Mouse (Mus musculus) layer of hippocampus, adult 2 months (tissue): ENCODE data around the gene 4921517D22Rik. TPM values are rescaled to one million over a fixed set of nuclear protein-coding genes. Genes with fewer than 3 reads are reported as not detected.

ENCODE experiments used
- DNase-seq, 2 experiments: peaks; one replicate each; pipeline ENCODE4 v3.0.0; 2022; ENCODE audit warnings: low spot score in 2 of 2
- H3K27ac ChIP-seq: fragments of 200-600 bp; 2 replicates; pipeline ENCODE4 v1.8.1; 2022
- H3K4me3 ChIP-seq: fragments of 200-600 bp; 2 replicates; pipeline ENCODE4 v1.8.1; 2022; ENCODE audit warnings: mild to moderate bottlenecking
- CTCF ChIP-seq: fragments of 200-600 bp; conservative IDR thresholded peaks from 2 replicates; pipeline ENCODE4 v1.8.1; 2022; ENCODE audit warnings: antibody characterized with exemption, mild to moderate bottlenecking, moderate library complexity
- total RNA-seq, 2 experiments: library from RNA; stranded (reverse); gene quantifications; 2 replicates each; pipeline ENCODE4 v1.2.3; 2021

Gene 4921517D22Rik
- total RNA-seq, 2 experiments from 2014 or later = not detected

DNA sequence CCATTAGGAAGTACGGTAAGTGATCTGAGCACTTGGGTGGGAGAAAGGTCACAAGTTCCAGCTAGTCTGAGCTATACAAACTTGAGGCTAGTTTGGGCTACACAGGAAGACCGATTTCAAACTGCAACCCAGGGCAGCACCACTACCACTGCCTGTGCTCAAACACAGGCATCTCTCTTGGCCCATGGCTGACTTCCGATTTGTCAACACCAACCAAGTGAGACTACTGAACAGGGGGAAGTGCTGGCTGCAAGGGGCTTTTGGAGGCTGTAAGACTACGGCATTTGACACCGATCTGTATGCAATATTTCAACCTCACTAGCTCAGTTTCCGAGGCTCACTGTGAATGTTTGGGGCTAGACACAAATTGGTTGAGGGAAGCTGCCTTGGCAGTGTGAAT lies 46.4 kb downstream of the 4921517D22Rik start:
- no peak for TF ChIP-seq CTCF
- Histone ChIP-seq H3K27ac (no peak overlapping the region), H3K4me3 (no peak overlapping the region)
- no peak for DNase-seq

- Histone ChIP-seq H3K27ac (no peak overlapping the region), H3K4me3 (no peak overlapping the region)
- no peak for DNase-seq
- no peak for TF ChIP-seq CTCF
These were observed 47.1 kb downstream of the 4921517D22Rik start for GRCm38 (mm10) chr13:59646674-59647244.

DNA sequence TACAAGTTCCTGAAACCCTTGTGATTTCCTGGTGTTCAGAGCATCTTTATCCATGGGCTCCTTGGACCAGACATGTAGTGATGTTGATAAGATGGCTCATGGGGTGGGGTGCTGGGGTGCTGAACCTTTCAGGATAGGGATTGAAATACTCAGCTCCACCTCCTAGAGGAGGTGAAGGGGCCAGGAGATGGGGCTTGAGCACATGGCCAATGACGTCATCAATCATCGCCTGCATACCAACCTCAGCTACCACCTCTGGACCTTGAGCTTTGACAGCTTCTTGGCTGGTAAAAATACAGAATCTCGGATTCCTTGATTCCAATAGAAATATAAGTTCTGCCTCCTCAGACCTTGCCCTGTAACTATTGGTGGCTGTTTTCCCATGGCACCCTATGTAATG lies 48.4 kb downstream of the 4921517D22Rik start:
- no peak for DNase-seq
- Histone ChIP-seq H3K27ac (no peak overlapping the region), H3K4me3 (no peak overlapping the region)
- no peak for TF ChIP-seq CTCF

DNA sequence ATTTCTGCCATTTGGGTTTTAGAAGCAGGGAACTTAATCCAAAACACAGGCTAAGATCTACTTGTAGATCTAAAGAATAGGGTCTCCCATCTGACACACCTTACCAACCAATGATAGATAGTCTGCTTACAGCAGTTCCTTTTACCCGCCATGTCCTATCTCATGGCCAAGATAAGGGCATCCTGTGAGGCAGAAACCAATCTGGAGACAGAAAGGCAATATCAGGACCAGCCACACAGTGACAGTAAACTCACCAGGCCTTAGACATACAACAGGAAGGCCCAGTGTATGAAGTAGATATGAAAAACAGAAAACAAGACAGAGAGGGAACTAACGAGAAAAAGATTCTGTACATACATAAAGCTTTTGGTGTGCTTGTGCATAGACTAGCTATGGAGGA lies 51.1 kb downstream of the 4921517D22Rik start:
- no peak for DNase-seq
- TF ChIP-seq CTCF = no peak
- Histone ChIP-seq H3K27ac (no peak overlapping the region), H3K4me3 (no peak overlapping the region)

- no peak for DNase-seq
- no peak for TF ChIP-seq CTCF
- no peak overlapping the region for H3K4me3 ChIP-seq
- H3K27ac ChIP-seq = peak overlapping the region; percentile 68
These were observed 53.8 kb downstream of the 4921517D22Rik start for GRCm38 (mm10) chr13:59640178-59640440.

DNA sequence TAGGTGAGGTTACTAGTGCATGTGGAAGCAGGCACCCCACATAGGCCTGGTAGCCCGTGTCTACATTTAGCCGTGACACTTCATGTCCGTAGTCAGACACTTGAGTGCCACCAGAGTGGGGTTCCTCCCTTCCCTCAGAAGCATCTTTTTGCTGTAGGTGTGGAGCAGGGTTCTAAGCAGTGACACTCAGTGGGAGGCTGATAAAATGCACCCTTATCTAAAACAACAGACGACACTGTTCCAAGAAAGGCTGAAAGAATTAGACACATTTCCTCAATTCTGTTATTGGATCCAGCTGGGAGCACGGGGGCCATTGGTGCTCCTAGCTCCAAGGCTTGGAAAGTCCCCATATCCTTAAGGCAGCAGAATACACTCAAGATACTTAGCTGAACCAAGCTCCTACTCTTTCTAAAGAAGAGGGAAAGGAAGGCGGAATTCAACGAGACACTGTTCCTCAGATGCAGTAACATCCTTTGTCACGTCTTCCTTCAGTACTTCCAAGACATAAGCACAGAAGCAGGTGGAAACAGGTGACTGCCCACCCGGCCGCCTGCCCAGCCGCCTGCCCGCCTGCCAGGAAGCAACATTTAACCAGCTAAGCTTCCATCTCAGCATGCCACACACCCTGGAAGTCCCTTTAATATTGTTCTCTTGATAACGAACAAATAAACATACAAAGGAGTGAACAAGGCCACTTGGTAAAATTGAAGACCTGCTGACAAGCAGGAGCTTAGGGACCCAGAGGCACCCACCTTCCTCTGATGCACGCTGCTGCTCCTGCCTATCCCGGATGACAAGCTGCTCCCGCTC lies 54.3 kb downstream of the 4921517D22Rik start:
- H3K27ac ChIP-seq = peak overlapping the region; percentile 68
- H3K4me3 ChIP-seq = no peak overlapping the region
- TF ChIP-seq CTCF = no peak
- no peak for DNase-seq

DNA sequence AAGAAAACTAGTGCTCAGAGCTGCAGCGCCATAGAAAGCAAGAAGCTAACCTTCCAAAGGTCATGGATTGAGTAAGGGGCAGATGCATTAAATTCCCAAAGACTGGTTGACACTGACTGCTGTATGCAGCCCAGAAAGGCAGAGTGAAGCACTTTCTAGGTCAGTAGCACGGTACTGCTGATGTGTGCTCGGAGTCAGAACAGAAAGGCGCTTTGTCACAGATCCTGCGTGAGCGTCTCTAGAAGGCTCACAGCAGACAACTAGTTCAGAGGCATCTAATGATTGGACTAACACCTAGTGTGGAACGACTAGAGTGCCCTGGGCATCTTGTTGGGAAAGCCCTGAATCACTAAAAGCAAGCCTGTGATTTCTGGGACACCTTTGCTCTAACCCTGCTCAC lies 56.1 kb downstream of the 4921517D22Rik start:
- DNase-seq = no peak
- Histone ChIP-seq H3K4me3 (no peak overlapping the region), H3K27ac (peak overlapping the region; percentile 61; the same call in 1 of the 2 replicates)
- TF ChIP-seq CTCF = no peak

Other genes starting within 250 kb of the 4921517D22Rik start
- gene Agtpbp1, start 108.9 kb downstream of the 4921517D22Rik start, total RNA-seq = 100 to 1,000 TPM; 374 to 406 TPM
- gene Naa35, start 108.8 kb downstream of the 4921517D22Rik start, total RNA-seq = 10 to 100 TPM; 88.5 to 98.8 TPM
- gene Golm1, start 18.3 kb downstream of the 4921517D22Rik start, total RNA-seq = 10 to 100 TPM; 67.4 to 71.8 TPM
- under 1 TPM; 0.22 to 0.26 TPM for gene Spata31d1a, start 16.2 kb upstream of the 4921517D22Rik start, total RNA-seq
- under 1 TPM in 1 of 2 experiments, not detected in 1; 0.12 TPM for gene Spata31d1b, start 18.2 kb upstream of the 4921517D22Rik start, total RNA-seq
- not detected for gene Spata31d1d, start 37.6 kb upstream of the 4921517D22Rik start, total RNA-seq
- under 1 TPM; 0.31 to 0.86 TPM for gene 1700014D04Rik, start 52.6 kb upstream of the 4921517D22Rik start, total RNA-seq
- 100 to 1,000 TPM; 138 to 142 TPM for gene Isca1, start 75.7 kb upstream of the 4921517D22Rik start, total RNA-seq
- not detected for gene Gm49354, start 88.1 kb upstream of the 4921517D22Rik start, total RNA-seq
- 10 to 100 TPM; 55.1 to 68.5 TPM for gene Tut7, start 129.0 kb upstream of the 4921517D22Rik start, total RNA-seq